Mouse (Mus musculus): ENCODE measurements around the gene Aebp1. TPM values are rescaled to one million over a fixed set of nuclear protein-coding genes. Genes with fewer than 3 reads are reported as not detected.

Gene Aebp1
- polyA plus RNA-seq (2015; fragmentation: Nextera tagmentation; extraction: Ambion mirVana): 21.9 and 24.5 TPM in 2 replicates

DNA sequence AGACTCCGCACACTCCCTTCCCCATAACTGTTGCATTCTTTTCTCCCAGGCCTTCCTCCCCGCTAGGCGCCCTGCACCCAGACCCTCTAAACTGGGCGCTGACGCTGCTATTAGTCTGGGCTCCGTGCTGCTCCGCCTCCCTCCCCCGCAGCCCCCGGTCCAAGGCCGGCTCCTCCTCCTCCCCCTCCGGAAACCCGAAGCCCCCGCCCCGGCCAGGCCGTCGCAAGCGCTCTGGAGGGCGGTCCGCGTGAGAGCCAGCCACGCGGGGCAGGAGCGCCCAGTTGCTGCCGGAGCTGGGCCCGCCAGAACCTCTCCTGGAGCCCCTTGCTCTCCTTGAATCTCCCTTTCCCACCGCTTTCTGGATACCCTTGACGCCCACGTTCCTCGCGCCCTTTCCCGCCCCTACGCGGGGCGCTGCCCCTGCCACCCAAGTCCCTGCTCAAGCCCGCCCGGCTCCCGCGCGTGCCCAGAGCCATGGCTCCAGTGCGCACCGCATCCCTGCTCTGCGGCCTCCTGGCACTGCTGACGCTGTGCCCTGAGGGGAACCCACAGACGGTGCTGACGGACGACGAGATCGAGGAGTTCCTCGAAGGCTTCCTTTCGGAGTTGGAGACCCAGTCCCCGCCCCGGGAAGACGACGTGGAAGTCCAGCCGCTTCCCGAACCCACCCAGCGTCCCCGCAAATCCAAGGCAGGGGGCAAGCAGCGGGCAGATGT, at the start of gene Aebp1:
Aebp1 (plus strand) TSS at position 270 of the 716 bp plus-strand sequence.
- Histone ChIP-seq H3K4me1 (replicated peaks) (peaks cover 17% of the 10 kb centered on the region), H3K27me3 (peaks cover 53% of the 10 kb centered on the region), H3K36me3 (no peaks in the 10 kb centered on the region), H3K9ac (peak within 1 kb of the TSS; percentile 67), H3K9me3 (no peaks in the 10 kb centered on the region), H3K4me2 (peak within 1 kb of the TSS; percentile 62), H3K27ac (no peak within 1 kb of the TSS), H3K4me3 (peak within 1 kb of the TSS; percentile 36)
- 0 out of 2 replicates have a peak, but pooled peaks have one; percentile 24 for ATAC-seq (ENCODE audit: low FRiP score)
- WGBS: 4% methylated on average over 59 of the region's 59 CpGs

DNA sequence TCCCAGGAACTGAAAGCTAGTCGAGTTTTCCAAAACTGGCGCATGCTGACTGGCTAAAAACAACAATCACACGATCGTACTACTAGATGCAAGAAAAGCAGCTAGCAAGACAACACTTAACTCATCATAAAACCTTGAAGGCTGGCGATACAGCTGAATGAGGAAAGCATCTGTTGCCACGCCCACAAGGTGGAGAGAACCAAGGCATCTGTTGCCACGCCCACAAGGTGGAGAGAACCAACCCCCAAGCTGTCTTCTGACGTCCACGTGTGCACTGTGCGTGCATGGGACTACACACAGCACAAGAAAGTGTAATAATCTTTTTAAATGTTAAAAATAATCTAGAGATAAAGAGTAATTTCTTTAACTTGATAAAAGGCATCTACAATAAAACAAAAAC, 48.4 kb upstream of the Aebp1 start:
- H3K36me3 ChIP-seq: no peaks in the 10 kb centered on the region
- 79% methylated on average over 10 of the region's 10 CpGs for WGBS
- no peak for ATAC-seq (ENCODE audit: low FRiP score)
- no peaks in the 10 kb centered on the region for H3K27me3 ChIP-seq
- H3K9ac ChIP-seq: no peak overlapping the region
- H3K9me3 ChIP-seq: peaks cover 5% of the 10 kb centered on the region; the same call in 1 of the 2 replicates
- H3K4me3 ChIP-seq: no peak overlapping the region
- no peak overlapping the region for H3K4me2 ChIP-seq
- H3K27ac ChIP-seq: no peak overlapping the region
- H3K4me1 ChIP-seq (replicated peaks): no peaks in the 10 kb centered on the region

DNA sequence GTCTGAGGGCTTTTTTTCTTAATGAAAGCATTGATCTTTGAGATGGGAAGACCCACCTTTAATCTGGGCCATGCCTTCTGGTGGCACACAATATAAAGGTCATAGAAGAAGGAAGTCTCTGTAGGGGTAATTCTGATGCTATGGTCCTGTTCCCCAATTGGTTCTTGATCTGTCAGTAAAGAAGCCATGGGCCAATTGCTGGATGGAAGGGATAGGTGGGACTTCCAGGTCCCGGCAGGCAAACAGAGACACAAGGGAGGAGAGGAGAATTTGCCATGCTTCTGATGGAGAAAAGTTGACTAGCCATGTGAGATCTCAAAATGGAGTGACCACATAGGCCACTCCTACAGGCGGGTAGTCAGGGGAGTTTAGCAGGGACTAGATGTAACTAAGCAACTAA, 42.5 kb upstream of the Aebp1 start:
- H3K9me3 ChIP-seq: no peaks in the 10 kb centered on the region
- no peaks in the 10 kb centered on the region for H3K27me3 ChIP-seq
- no peak overlapping the region for H3K27ac ChIP-seq
- H3K4me1 ChIP-seq (replicated peaks): no peaks in the 10 kb centered on the region
- no peak overlapping the region for H3K9ac ChIP-seq
- no peaks in the 10 kb centered on the region for H3K36me3 ChIP-seq
- WGBS: 67% methylated on average over 2 of the region's 2 CpGs
- no peak for ATAC-seq (ENCODE audit: low FRiP score)
- H3K4me2 ChIP-seq: no peak overlapping the region
- no peak overlapping the region for H3K4me3 ChIP-seq

DNA sequence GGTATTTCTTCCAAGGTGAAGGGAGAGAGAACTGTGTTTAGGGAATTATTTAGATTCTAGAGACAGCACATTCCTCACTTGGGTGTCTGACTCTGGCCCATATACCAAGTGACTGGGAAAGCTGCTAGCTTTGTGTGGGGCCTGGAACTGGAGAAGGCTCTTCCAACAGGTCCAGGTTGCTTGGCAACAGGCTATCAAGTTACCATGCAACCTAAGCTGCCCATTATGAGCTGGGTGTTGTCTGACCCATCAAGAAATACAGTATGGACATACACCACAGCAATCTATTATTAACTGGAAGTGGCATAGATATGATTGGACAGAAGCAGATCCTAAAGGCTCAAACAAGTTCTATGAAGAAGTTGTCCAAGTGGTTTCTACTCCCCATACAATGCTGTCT, 36.3 kb upstream of the Aebp1 start:
- H3K27ac ChIP-seq: no peak overlapping the region

DNA sequence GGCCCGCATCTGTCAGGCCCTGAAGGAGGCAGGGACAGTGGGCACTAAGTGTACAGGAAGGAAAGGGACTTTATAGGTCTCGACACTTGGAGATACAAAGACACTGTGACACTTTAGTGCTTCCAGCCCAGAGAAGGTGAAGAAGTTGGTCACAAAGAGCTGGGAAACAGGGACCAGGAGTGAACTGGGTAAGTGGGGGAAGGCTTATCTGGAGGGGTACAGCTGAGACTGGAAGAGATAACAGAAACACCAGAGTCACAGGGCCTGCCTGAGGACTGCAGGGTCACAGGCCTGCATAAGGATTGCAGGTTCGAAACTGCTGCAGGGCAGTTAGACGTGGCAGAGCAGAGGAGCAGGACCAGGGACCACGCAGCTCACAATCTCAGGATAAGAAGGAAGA, 33.8 kb upstream of the Aebp1 start:
- Histone ChIP-seq H3K4me3 (no peak overlapping the region), H3K9ac (no peak overlapping the region), H3K27ac (no peak overlapping the region), H3K4me1 (replicated peaks) (no peaks in the 10 kb centered on the region), H3K27me3 (no peaks in the 10 kb centered on the region), H3K4me2 (no peak overlapping the region), H3K9me3 (no peaks in the 10 kb centered on the region), H3K36me3 (peaks cover 44% of the 10 kb centered on the region)
- WGBS: 91% methylated on average over 5 of the region's 5 CpGs
- no peak for ATAC-seq (ENCODE audit: low FRiP score)

More for the DNA sequence above, 36.3 kb upstream of the Aebp1 start:
- no peaks in the 10 kb centered on the region for H3K9me3 ChIP-seq
- H3K36me3 ChIP-seq: peaks cover 24% of the 10 kb centered on the region
- no peak overlapping the region for H3K4me2 ChIP-seq
- no peak for ATAC-seq (ENCODE audit: low FRiP score)
- H3K4me3 ChIP-seq: no peak overlapping the region
- H3K9ac ChIP-seq: no peak overlapping the region
- no peaks in the 10 kb centered on the region for H3K27me3 ChIP-seq
- no peaks in the 10 kb centered on the region for H3K4me1 ChIP-seq (replicated peaks)

DNA sequence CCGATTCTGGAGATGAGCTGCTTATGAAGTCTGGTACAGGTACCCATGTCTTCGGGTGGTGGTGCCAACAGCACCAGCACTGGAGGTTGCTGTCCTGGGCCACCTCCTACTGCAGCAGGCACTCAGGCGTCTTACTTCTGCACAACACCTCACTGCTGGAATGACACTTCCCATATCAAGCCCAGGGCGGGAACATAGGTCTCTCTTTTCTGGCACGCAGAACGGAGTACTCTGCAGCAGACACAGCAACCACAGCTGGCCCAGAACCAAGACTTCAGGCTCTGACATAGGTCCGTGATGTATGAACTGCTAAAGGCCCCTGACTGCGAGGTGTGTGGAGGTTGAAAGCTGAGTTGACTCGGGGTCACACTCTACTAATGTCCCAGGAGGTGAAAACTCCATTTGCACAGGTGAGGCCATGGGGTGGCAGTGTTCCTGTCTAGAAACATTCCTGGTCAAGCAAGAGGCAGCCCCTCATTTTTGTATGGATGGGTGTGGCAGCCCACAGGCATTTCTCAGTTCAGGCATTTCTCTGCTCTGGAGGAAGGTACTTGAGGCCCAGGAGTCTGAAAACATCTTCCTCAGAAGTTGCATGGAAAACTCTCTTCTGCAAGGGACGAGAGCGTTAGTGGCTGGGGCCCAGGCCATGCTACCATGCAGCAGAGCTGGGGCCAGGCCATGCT, 33.1 kb upstream of the Aebp1 start:
- Histone ChIP-seq H3K4me3 (no peak overlapping the region), H3K9me3 (no peaks in the 10 kb centered on the region), H3K36me3 (peaks cover 48% of the 10 kb centered on the region), H3K27me3 (no peaks in the 10 kb centered on the region), H3K4me2 (no peak overlapping the region), H3K4me1 (replicated peaks) (no peaks in the 10 kb centered on the region), H3K9ac (no peak overlapping the region), H3K27ac (no peak overlapping the region)
- ATAC-seq (ENCODE audit: low FRiP score): no peak
- 92% methylated on average over 11 of the region's 11 CpGs for WGBS

DNA sequence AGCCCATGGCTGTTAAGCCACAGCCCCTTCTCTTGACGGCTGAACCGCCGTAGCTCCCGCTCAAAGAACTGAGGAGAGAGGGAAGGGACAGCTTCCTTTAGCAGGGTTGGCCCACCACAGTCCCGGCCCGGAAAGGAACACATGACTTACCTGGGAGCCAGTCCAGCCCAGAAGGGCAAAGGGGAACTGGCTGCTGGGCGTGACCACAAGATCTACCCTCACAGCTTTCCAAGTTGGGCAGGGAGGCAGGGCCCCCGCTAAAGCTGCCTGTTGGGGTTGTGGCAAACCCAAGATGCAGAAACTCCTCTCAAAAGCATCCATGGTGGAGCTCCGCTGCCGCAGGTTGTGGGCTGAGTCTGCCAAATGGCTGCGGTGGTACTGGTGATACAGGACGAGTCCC, 32.4 kb upstream of the Aebp1 start:
- 95% methylated on average over 12 of the region's 12 CpGs for WGBS
- H3K4me2 ChIP-seq: no peak overlapping the region
- no peaks in the 10 kb centered on the region for H3K9me3 ChIP-seq
- no peak for ATAC-seq (ENCODE audit: low FRiP score)
- no peak overlapping the region for H3K4me3 ChIP-seq
- no peaks in the 10 kb centered on the region for H3K4me1 ChIP-seq (replicated peaks)
- peaks cover 51% of the 10 kb centered on the region for H3K36me3 ChIP-seq
- no peaks in the 10 kb centered on the region for H3K27me3 ChIP-seq
- H3K9ac ChIP-seq: no peak overlapping the region
- no peak overlapping the region for H3K27ac ChIP-seq

DNA sequence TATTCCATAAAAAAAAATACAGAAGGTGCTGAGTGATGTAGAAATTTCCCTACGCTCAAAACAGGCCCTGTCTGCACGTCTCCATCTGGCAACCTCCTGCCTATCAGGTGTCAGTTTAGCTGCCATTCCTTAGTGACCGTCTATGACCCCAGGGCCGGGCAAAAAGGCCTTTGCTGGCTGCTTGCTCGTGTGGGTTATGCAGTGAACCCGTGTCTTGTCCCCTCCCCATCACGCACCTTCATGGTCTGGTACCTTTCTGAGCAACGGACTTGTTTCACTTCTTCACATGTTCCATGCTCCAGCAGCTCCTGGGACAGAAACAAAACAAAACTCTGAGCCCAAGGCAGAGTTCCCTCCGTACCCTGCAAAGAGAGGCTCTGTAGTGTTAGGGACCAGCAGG, 27.2 kb upstream of the Aebp1 start:
- H3K4me2 ChIP-seq: no peak overlapping the region
- H3K27me3 ChIP-seq: no peaks in the 10 kb centered on the region
- H3K9ac ChIP-seq: no peak overlapping the region
- no peaks in the 10 kb centered on the region for H3K9me3 ChIP-seq
- peaks cover 16% of the 10 kb centered on the region for H3K4me1 ChIP-seq (replicated peaks)
- no peak overlapping the region for H3K4me3 ChIP-seq
- H3K27ac ChIP-seq: no peak overlapping the region
- ATAC-seq (ENCODE audit: low FRiP score): no peak
- H3K36me3 ChIP-seq: peaks cover 34% of the 10 kb centered on the region
- WGBS: 88% methylated on average over 9 of the region's 9 CpGs

DNA sequence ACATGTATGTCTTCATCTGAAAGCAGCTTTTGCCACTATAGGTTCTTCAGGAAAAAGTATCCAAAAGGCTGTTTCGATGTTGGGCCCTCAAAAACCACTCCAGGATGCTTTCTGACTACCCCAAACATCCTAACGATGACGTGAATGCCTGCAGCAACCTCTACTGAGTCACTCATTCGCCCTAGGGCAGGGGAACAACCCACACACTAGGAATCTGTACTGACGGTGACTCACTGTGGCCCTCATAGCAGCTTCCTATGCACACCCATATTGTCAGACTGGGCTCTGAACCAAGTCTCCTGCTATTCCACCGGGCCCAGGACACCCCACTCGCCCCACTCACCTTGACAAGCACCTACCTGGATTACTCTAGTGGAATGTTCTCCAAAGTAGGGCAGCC, 26.7 kb upstream of the Aebp1 start:
- no peak overlapping the region for H3K9ac ChIP-seq
- no peaks in the 10 kb centered on the region for H3K9me3 ChIP-seq
- no peaks in the 10 kb centered on the region for H3K27me3 ChIP-seq
- H3K27ac ChIP-seq: no peak overlapping the region
- WGBS: 95% methylated on average over 7 of the region's 7 CpGs
- no peak overlapping the region for H3K4me2 ChIP-seq
- peaks cover 16% of the 10 kb centered on the region for H3K4me1 ChIP-seq (replicated peaks)
- H3K4me3 ChIP-seq: no peak overlapping the region
- peaks cover 29% of the 10 kb centered on the region for H3K36me3 ChIP-seq
- ATAC-seq (ENCODE audit: low FRiP score): no peak

DNA sequence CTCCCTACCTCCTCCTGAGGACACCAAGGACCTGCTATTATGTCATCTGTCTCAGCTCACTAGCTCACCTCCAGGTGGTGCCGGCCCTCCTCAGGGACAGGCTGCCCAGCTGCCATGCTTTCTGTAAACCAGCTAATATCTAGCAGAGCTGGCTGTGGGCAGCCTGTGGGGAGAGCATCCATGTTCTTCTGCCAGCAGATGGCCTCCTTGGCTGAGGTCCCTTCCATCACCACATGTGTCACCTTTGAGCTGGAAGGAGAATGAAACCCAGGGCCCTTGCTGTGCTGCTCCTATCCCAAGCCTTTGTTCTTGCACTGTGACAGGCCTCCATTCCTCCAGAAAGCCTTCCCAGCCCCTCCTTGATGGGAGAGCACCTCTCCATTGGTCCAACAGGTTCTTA, 25.6 kb upstream of the Aebp1 start:
- Histone ChIP-seq H3K4me1 (replicated peaks) (peaks cover 16% of the 10 kb centered on the region), H3K4me3 (no peak overlapping the region)
- no peak for ATAC-seq (ENCODE audit: low FRiP score)

DNA sequence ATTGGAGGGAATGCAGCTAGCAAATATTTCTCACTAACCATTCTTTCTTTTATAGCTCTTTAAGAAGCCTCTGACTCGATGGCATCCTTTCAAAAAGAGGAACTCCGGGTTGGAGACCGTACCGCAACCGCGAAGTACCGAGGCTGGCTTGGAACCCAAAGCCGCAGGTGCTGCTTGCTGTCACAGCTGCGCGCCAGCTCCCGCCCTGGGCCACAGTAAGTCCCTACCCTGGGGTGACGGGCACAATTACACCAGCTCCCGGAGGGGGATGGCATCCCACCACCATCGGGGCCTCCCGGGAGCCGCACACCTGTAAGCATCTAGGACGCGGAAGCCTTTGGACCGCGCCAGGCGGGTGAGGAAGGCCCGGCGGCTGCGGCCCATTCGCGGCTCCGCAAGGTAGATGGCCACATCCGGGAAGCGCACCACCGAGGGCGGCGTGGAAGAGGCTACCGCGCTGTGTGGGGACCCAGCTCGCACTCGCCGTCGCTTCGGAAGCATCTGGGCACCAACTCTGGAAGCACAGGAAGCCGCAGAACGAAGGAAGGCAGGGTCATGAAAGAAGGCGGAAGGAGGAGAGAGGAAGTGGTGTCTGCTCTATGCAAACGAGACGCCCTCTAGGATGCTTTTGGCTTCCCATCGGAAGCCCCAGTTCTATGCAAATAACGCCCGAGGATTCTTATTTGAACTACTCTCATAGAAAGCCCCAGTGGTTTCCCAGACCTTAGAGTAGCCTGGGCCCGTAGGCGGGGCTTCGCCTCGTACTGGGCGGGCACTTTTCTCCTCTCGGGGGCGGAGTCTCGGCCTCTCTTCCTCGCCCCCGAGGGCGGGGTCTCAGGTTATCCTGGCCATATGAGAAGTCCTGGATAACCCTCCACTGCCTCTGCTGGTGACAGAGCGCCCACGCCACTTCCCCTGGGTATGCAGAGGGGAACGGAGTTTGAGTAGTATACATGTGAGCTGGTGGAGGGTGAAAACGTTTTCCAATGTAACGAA, 24.2 kb upstream of the Aebp1 start, which contains the start of gene Polm:
Polm (minus strand) TSS at position 766 of the 996 bp plus-strand sequence.
- peak within 1 kb of the TSS; percentile 80 for H3K9ac ChIP-seq
- peak; percentile 94 for ATAC-seq (ENCODE audit: low FRiP score)
- peaks cover 11% of the 10 kb centered on the region for H3K36me3 ChIP-seq
- peak within 1 kb of the TSS; percentile 76 for H3K4me2 ChIP-seq
- H3K4me1 ChIP-seq (replicated peaks): peaks cover 16% of the 10 kb centered on the region
- peak within 1 kb of the TSS; percentile 55 for H3K4me3 ChIP-seq
- no peaks in the 10 kb centered on the region for H3K9me3 ChIP-seq
- peak within 1 kb of the TSS; percentile 77 for H3K27ac ChIP-seq
- WGBS: under 1% methylated on average over 63 of the region's 63 CpGs
- no peaks in the 10 kb centered on the region for H3K27me3 ChIP-seq

More for the DNA sequence above, 25.6 kb upstream of the Aebp1 start:
- no peaks in the 10 kb centered on the region for H3K27me3 ChIP-seq
- 76% methylated on average over 1 of the region's 1 CpGs for WGBS
- peaks cover 21% of the 10 kb centered on the region for H3K36me3 ChIP-seq
- H3K9ac ChIP-seq: no peak overlapping the region
- no peaks in the 10 kb centered on the region for H3K9me3 ChIP-seq
- no peak overlapping the region for H3K27ac ChIP-seq
- H3K4me2 ChIP-seq: no peak overlapping the region

DNA sequence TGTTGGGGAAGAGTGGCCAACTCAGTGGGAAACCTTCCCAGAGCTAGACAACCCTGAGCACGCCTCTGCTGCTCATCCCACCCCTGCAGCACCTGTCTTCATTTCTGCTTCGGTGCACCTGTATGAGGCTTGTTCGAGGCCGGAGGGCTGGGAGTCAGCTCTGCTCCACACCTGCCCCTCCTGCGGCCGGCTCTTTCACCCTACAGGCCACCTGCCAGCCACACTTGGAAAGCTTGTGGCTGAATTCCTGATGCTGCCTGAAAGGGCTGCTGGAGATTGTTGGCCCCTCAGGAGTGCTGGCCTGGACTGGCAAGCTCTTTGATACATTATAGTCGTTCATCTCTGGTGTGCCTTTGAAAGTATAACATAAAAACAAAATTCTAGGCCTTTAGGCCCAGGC, 21.4 kb upstream of the Aebp1 start:
- H3K9ac ChIP-seq: no peak overlapping the region
- H3K4me3 ChIP-seq: no peak overlapping the region
- no peak overlapping the region for H3K4me2 ChIP-seq
- H3K27me3 ChIP-seq: no peaks in the 10 kb centered on the region
- peaks cover 16% of the 10 kb centered on the region for H3K4me1 ChIP-seq (replicated peaks)
- no peak overlapping the region for H3K27ac ChIP-seq
- no peaks in the 10 kb centered on the region for H3K36me3 ChIP-seq
- WGBS: 78% methylated on average over 7 of the region's 7 CpGs
- no peaks in the 10 kb centered on the region for H3K9me3 ChIP-seq
- ATAC-seq (ENCODE audit: low FRiP score): no peak

Measured in hindbrain, embryonic 13.5 days (tissue).